Mouse (Mus musculus): Measurements from ENCODE around the gene Heyl.

DNA sequence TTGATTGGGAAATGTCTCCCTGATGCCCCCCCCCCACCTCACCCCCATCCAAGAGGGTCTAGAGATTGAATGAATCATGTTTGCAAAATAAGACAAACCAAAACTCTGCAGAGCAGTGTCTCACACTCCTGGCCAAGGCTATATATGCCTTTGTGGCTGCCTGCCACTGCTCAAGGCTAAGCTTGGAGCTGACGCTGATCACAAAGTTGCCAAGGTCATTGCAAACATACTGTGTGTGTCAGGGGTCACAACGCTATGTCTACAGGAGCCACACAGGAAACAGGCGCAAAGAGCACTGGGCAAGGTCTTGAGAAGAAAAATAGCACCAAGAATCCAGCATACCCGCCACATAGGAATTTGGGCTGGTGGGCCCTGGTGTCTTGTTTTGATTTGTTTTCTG, 12.7 kb upstream of the Heyl start:
- TF ChIP-seq GATA1 (IDR thresholded peaks at IDR 0.05; ENCODE audit: low read length) (no peak), TAL1 (IDR thresholded peaks at IDR 0.05; ENCODE audit: low read length) (no peak)

Measured in erythroblast, embryonic 14.5 days (primary cell).